Mouse (Mus musculus) embryonic facial prominence, embryonic 13.5 days (tissue): ENCODE measurements around the gene Ankrd28. TPM values are rescaled to one million over a fixed set of nuclear protein-coding genes. Genes with fewer than 3 reads are reported as not detected.
"Not testable (repeated sequence)": the region's sequence is repeated elsewhere in the genome, so short reads cannot be mapped to it uniquely, and the experiment has no call there.

Source experiments
- ATAC-seq: fragments of 200-750 bp; cut with Nextera tagmentation; 2 replicates; pipeline ENCODE4 v1.8.0; 2017; ENCODE audit warnings: low read depth; ENCODE audit not compliant: insufficient number of reproducible peaks, insufficient read depth, low FRiP score, low TSS enrichment
- H3K27ac ChIP-seq: fragments of 300-500 bp; sonication (generic); 2 replicates; pipeline ENCODE4 v1.5.1; 2015; ENCODE audit warnings: moderate library complexity, mild to moderate bottlenecking, inconsistent platforms
- H3K27me3 ChIP-seq: fragments of 300-500 bp; sonication (generic); 2 replicates; pipeline ENCODE4 v1.6.1; 2015; ENCODE audit warnings: mild to moderate bottlenecking, inconsistent platforms
- H3K36me3 ChIP-seq: fragments of 300-500 bp; sonication (generic); 2 replicates; pipeline ENCODE4 v1.6.1; 2015; ENCODE audit warnings: mild to moderate bottlenecking, inconsistent platforms
- H3K4me1 ChIP-seq: fragments of 300-500 bp; sonication (generic); 2 replicates; pipeline ENCODE4 v1.6.1; 2015; ENCODE audit warnings: inconsistent platforms
- H3K4me2 ChIP-seq: fragments of 300-500 bp; sonication (generic); 2 replicates; pipeline ENCODE4 v1.6.1; 2015; ENCODE audit warnings: moderate library complexity, mild to moderate bottlenecking, inconsistent platforms
- H3K4me3 ChIP-seq: fragments of 300-500 bp; sonication (generic); 2 replicates; pipeline ENCODE4 v1.5.1; 2015; ENCODE audit warnings: mild to moderate bottlenecking, inconsistent platforms
- H3K9ac ChIP-seq: fragments of 300-500 bp; sonication (generic); 2 replicates; pipeline ENCODE4 v1.6.1; 2015; ENCODE audit warnings: mild to moderate bottlenecking, inconsistent platforms
- H3K9me3 ChIP-seq: fragments of 300-500 bp; sonication (generic); 2 replicates; pipeline ENCODE4 v1.6.1; 2016; ENCODE audit warnings: inconsistent platforms
- WGBS: fragments of 180-500 bp; shearing (Covaris S2); methylation state at CpG from one replicate; pipeline ENCODE4 v1.1.7; 2015; ENCODE audit warnings: mixed read lengths; 5-methylcytosine and 5-hydroxymethylcytosine counted together
- polyA plus RNA-seq: library from polyadenylated mRNA; unstranded; fragments of >200 nt; fragmentation: Nextera tagmentation; extraction: Ambion mirVana; gene quantifications from 2 replicates; pipeline ENCODE4 v1.2.1, GENCODE M21; 2015

The Ankrd28 gene
- polyA plus RNA-seq, 1 experiment from 2014 or later, result 10.9 TPM

GRCm38 (mm10) chr14:31761727-31762126 is 68.7 kb downstream of the Ankrd28 start:
- no peaks in the 10 kb centered on the region for H3K9me3 ChIP-seq
- no peak for ATAC-seq
- no peak overlapping the region for H3K27ac ChIP-seq
- 84% methylated on average over 7 of the region's 7 CpGs for WGBS
- no peak overlapping the region for H3K4me2 ChIP-seq
- H3K9ac ChIP-seq, result no peak overlapping the region
- no peaks in the 10 kb centered on the region for H3K27me3 ChIP-seq
- no peaks in the 10 kb centered on the region for H3K4me1 ChIP-seq
- H3K36me3 ChIP-seq, result peaks cover 23% of the 10 kb centered on the region
- no peak overlapping the region for H3K4me3 ChIP-seq

DNA sequence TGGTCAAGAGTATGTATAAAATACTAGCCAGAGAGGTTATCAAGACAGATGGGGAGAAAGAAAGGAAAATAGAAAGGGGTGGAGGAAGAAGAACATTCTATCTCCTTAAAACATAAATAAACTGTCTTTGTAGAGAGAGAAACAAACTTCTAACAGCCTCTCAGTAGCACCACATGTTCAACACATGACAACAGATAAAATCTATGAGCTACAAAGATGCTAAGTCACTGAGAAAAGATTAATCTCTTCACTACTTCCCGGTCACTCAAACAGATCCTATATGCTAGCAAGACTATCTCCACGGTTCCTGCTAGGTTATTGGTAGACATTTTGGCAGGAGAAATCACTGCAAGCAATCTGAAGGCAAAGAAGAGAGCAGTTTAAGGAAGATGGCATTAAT is 71.3 kb downstream of the Ankrd28 start:
- Histone ChIP-seq H3K4me3 (no peak overlapping the region), H3K27ac (no peak overlapping the region), H3K27me3 (no peaks in the 10 kb centered on the region), H3K9me3 (no peaks in the 10 kb centered on the region), H3K4me2 (no peak overlapping the region), H3K9ac (no peak overlapping the region), H3K36me3 (peaks cover 26% of the 10 kb centered on the region), H3K4me1 (no peaks in the 10 kb centered on the region)
- ATAC-seq, result no peak
- 93% methylated on average over 2 of the region's 2 CpGs for WGBS

- H3K4me1 ChIP-seq, H3K9ac ChIP-seq, H3K27ac ChIP-seq, H3K9me3 ChIP-seq, H3K4me3 ChIP-seq, ATAC-seq, H3K27me3 ChIP-seq, H3K4me2 ChIP-seq: not testable (repeated sequence)
- WGBS, result 95% methylated on average over 3 of the region's 3 CpGs
- H3K36me3 ChIP-seq, result peaks cover 27% of the 10 kb centered on the region
Measured at GRCm38 (mm10) chr14:31758410-31758809, 72.0 kb downstream of the Ankrd28 start.

DNA sequence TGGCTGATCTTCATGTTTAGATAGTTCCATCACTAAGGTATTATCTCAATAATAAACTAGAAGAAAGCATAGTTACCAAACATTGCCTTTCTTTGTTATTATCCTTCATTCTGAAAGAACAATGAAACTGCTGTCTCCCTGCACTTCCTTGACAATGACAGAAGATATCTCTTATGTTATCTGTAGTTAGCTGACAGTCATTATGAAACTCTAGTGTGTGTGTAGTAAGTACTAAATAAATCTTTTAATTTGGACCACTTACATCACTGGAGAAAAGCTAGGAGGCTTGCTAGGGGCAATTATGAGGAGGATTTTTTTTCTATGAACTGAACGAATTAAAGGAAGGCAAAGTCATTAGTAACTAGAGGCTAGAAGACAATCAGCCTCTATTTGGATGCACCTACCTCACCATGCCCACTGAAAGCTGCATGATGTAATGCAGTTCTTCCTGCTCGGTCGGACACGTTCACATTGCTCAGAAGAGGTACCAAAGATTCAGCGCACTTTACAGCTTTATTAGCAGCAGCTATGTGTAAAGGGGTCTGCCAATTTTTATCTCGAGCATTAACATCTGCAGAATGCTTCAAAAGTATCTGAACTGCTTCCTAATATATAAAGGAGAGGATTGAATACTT is 82.1 kb downstream of the Ankrd28 start:
- no peak for ATAC-seq
- no peak overlapping the region for H3K27ac ChIP-seq

GRCm38 (mm10) chr14:31742523-31742922 is 87.9 kb downstream of the Ankrd28 start:
- Histone ChIP-seq H3K27ac (no peak overlapping the region), H3K4me2 (no peak overlapping the region), H3K36me3 (peaks cover 54% of the 10 kb centered on the region), H3K9ac (no peak overlapping the region), H3K4me3 (no peak overlapping the region), H3K4me1 (no peaks in the 10 kb centered on the region), H3K27me3 (no peaks in the 10 kb centered on the region), H3K9me3 (no peaks in the 10 kb centered on the region)
- WGBS, result 87% methylated on average over 3 of the region's 3 CpGs
- ATAC-seq, result no peak

More for the DNA sequence above, 82.1 kb downstream of the Ankrd28 start:
- Histone ChIP-seq H3K4me1 (no peaks in the 10 kb centered on the region), H3K9me3 (no peaks in the 10 kb centered on the region), H3K9ac (no peak overlapping the region), H3K4me2 (no peak overlapping the region), H3K27me3 (no peaks in the 10 kb centered on the region), H3K4me3 (no peak overlapping the region), H3K36me3 (peaks cover 35% of the 10 kb centered on the region)
- WGBS, result 76% methylated on average over 6 of the region's 6 CpGs

- H3K27ac ChIP-seq, result no peak overlapping the region
- no peak overlapping the region for H3K4me2 ChIP-seq
- H3K27me3 ChIP-seq, result no peaks in the 10 kb centered on the region
- no peaks in the 10 kb centered on the region for H3K9me3 ChIP-seq
- no peak overlapping the region for H3K9ac ChIP-seq
- H3K4me1 ChIP-seq, result no peaks in the 10 kb centered on the region
- peaks cover 24% of the 10 kb centered on the region for H3K36me3 ChIP-seq
- H3K4me3 ChIP-seq, result no peak overlapping the region
- no peak for ATAC-seq
- 81% methylated on average over 2 of the region's 2 CpGs for WGBS
Measured at GRCm38 (mm10) chr14:31734811-31735210, 95.6 kb downstream of the Ankrd28 start.

GRCm38 (mm10) chr14:31727522-31727921 is 102.9 kb downstream of the Ankrd28 start:
- ATAC-seq, result no peak
- no peaks in the 10 kb centered on the region for H3K9me3 ChIP-seq
- H3K27ac ChIP-seq, result no peak overlapping the region
- peaks cover 44% of the 10 kb centered on the region for H3K36me3 ChIP-seq
- H3K4me3 ChIP-seq, result no peak overlapping the region
- no peak overlapping the region for H3K4me2 ChIP-seq
- no peak overlapping the region for H3K9ac ChIP-seq
- H3K4me1 ChIP-seq, result no peaks in the 10 kb centered on the region
- 95% methylated on average over 3 of the region's 3 CpGs for WGBS
- H3K27me3 ChIP-seq, result no peaks in the 10 kb centered on the region

- H3K9me3 ChIP-seq, result no peaks in the 10 kb centered on the region
- no peaks in the 10 kb centered on the region for H3K27me3 ChIP-seq
- no peak overlapping the region for H3K4me2 ChIP-seq
- H3K27ac ChIP-seq, result no peak overlapping the region
- no peak overlapping the region for H3K4me3 ChIP-seq
- no peak overlapping the region for H3K9ac ChIP-seq
- WGBS, result 89% methylated on average over 1 of the region's 1 CpGs
- H3K36me3 ChIP-seq, result peaks cover 59% of the 10 kb centered on the region
- no peaks in the 10 kb centered on the region for H3K4me1 ChIP-seq
- no peak for ATAC-seq
Measured at GRCm38 (mm10) chr14:31722746-31723145, 107.7 kb downstream of the Ankrd28 start.

DNA sequence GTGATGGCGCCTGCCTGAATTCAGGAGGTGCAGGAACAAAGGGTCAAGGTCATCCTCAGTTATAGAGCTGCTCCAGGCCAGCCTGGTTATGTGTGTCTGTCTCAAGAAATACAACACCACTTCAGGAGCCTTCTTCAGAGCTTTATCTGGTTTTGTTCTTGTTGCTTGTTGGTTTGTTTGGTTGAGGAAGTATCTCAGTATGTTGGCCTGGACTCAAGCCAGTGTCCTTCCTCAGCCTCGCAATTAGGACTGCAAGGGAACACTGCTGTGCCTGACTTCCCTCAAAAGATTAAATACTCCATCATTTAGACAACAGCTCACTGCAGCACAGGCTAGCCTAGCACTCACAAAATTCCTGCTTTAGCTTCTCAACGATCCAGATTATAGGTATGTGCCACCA is 109.2 kb downstream of the Ankrd28 start:
- no peaks in the 10 kb centered on the region for H3K27me3 ChIP-seq
- WGBS, result 88% methylated on average over 3 of the region's 3 CpGs
- no peaks in the 10 kb centered on the region for H3K9me3 ChIP-seq
- H3K4me1 ChIP-seq, result no peaks in the 10 kb centered on the region
- H3K36me3 ChIP-seq, result peaks cover 60% of the 10 kb centered on the region
- H3K4me3 ChIP-seq, result no peak overlapping the region
- no peak for ATAC-seq
- H3K9ac ChIP-seq, result no peak overlapping the region
- no peak overlapping the region for H3K27ac ChIP-seq
- H3K4me2 ChIP-seq, result no peak overlapping the region

DNA sequence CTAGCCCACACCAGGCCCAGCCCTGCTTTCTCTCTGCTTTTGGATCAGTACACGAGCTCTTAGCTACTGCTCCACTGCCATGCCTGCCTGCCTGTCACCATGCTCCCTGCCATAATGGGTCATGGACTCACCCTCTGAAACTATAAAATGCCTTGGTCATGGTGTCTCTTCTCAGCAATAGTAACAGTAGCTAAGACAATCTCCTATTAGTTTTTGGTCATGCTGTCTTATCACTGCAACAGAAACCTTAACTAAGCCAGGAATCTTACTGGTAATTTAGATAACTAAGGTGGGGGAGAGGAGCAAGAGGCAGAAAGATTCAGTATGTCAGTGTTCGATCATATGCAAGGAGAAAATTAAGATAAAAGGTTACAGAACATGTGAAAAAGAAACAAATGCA is 112.1 kb downstream of the Ankrd28 start:
- H3K9ac ChIP-seq, result no peak overlapping the region
- no peaks in the 10 kb centered on the region for H3K4me1 ChIP-seq
- no peak overlapping the region for H3K4me2 ChIP-seq
- ATAC-seq, result no peak
- no peak overlapping the region for H3K27ac ChIP-seq
- peaks cover 62% of the 10 kb centered on the region for H3K36me3 ChIP-seq
- no peaks in the 10 kb centered on the region for H3K27me3 ChIP-seq
- WGBS, result 89% methylated on average over 2 of the region's 2 CpGs
- no peaks in the 10 kb centered on the region for H3K9me3 ChIP-seq
- H3K4me3 ChIP-seq, result no peak overlapping the region

DNA sequence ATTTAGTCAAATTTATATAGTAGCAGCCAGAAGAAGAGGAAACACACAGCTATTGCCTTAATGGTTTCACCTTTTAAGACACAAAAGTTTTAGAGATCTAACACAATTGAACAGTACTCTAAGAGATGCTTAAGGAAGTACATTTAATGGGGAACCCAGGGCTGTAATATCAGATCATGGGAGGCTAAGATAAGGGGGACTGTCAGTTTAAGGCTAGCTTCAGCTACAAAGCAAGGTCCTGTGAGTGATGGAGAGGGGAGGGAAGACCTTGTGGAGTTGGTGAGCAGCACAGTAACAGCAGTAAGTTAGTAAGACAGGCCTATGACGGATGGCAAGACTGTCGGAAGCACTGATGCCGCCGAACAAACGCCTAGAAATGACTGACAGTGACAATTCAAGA is 113.1 kb downstream of the Ankrd28 start:
- no peak overlapping the region for H3K9ac ChIP-seq
- H3K4me1 ChIP-seq, result no peaks in the 10 kb centered on the region
- no peak for ATAC-seq
- no peaks in the 10 kb centered on the region for H3K9me3 ChIP-seq
- no peak overlapping the region for H3K4me3 ChIP-seq
- H3K27me3 ChIP-seq, result no peaks in the 10 kb centered on the region
- H3K27ac ChIP-seq, result no peak overlapping the region
- peaks cover 68% of the 10 kb centered on the region for H3K36me3 ChIP-seq
- WGBS, result 97% methylated on average over 5 of the region's 5 CpGs
- no peak overlapping the region for H3K4me2 ChIP-seq

GRCm38 (mm10) chr14:31715669-31716068 is 114.8 kb downstream of the Ankrd28 start:
- ATAC-seq, result no peak
- H3K4me2 ChIP-seq, result no peak overlapping the region
- H3K4me3 ChIP-seq, result no peak overlapping the region
- no peaks in the 10 kb centered on the region for H3K9me3 ChIP-seq
- peaks cover 72% of the 10 kb centered on the region for H3K36me3 ChIP-seq
- no peak overlapping the region for H3K27ac ChIP-seq
- H3K4me1 ChIP-seq, result no peaks in the 10 kb centered on the region
- no peak overlapping the region for H3K9ac ChIP-seq
- H3K27me3 ChIP-seq, result no peaks in the 10 kb centered on the region
